Mouse (Mus musculus) erythroblast, embryonic 14.5 days (primary cell): ENCODE results near the gene Fkbp5. TPM values are rescaled to one million over a fixed set of nuclear protein-coding genes. Genes with fewer than 3 reads are reported as not detected.
"Not testable (repeated sequence)": the region's sequence is repeated elsewhere in the genome, so short reads cannot be mapped to it uniquely, and the experiment has no call there.

Source experiments
- H3K27me3 ChIP-seq: 2 replicates; pipeline ENCODE4 v1.6.1; 2012; ENCODE audit warnings: inconsistent platforms; ENCODE audit not compliant: control insufficient read depth
- H3K36me3 ChIP-seq: 2 replicates; pipeline ENCODE4 v1.6.1; 2012; ENCODE audit warnings: mild to moderate bottlenecking, inconsistent platforms; ENCODE audit not compliant: control insufficient read depth
- H3K4me1 ChIP-seq: 2 replicates; pipeline ENCODE4 v1.6.1; 2012; ENCODE audit warnings: inconsistent platforms; ENCODE audit not compliant: control insufficient read depth
- H3K4me3 ChIP-seq: replicated peaks from 2 replicates; pipeline ENCODE3; 2012; ENCODE audit warnings: moderate library complexity, mild to moderate bottlenecking, inconsistent platforms
- H3K9me3 ChIP-seq: 2 replicates; pipeline ENCODE4 v1.6.1; 2012; ENCODE audit warnings: low read length, inconsistent platforms, mixed read lengths; ENCODE audit not compliant: control insufficient read depth
- GATA1 ChIP-seq: IDR thresholded peaks from 2 replicates; pipeline ENCODE4 v1.6.1; 2012; ENCODE audit warnings: low read length, inconsistent platforms, mixed read lengths
- TAL1 ChIP-seq: IDR thresholded peaks from 3 replicates; pipeline ENCODE4 v1.6.1; 2012; ENCODE audit warnings: low read length, inconsistent platforms, mixed read lengths
- polyA plus RNA-seq: library from polyadenylated mRNA; stranded (reverse); fragments of >175 nt; gene quantifications from 2 replicates; pipeline ENCODE4 v1.2.3, GENCODE M21; 2012

The Fkbp5 gene
- polyA plus RNA-seq, 1 experiment = 0.32 TPM

GRCm38 (mm10) chr17:28369056-28369455 lies 148.3 kb downstream of the Fkbp5 start:
- H3K4me3 ChIP-seq = no peak overlapping the region
- peaks cover 8% of the 10 kb centered on the region for H3K4me1 ChIP-seq
- no peaks in the 10 kb centered on the region for H3K36me3 ChIP-seq
- peaks cover 28% of the 10 kb centered on the region for H3K27me3 ChIP-seq
- TF ChIP-seq TAL1 (no peak), GATA1 (no peak)
- H3K9me3 ChIP-seq = no peaks in the 10 kb centered on the region

DNA sequence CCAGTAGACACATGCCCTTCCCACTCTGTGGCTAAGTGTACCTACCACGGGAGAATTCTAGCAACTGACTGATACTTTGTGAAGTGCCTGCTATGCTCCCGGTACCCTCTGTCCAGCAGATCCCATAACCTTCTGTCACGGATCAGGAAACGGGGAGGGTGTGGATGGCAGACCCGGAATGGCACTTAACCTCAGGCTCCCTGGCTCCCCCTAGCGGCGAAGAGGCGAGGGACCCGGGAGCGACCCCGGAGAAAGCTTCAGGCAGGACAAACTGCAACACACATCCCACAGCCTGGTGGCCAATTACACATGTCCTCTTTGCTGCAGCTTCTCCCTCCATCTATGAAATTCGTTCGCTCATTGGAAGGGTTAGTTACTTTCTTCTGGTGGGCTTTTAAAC lies 148.9 kb downstream of the Fkbp5 start:
- Histone ChIP-seq H3K36me3 (no peaks in the 10 kb centered on the region), H3K4me3 (no peak overlapping the region)
- no peak for TF ChIP-seq TAL1
- TF ChIP-seq GATA1 = no peak

DNA sequence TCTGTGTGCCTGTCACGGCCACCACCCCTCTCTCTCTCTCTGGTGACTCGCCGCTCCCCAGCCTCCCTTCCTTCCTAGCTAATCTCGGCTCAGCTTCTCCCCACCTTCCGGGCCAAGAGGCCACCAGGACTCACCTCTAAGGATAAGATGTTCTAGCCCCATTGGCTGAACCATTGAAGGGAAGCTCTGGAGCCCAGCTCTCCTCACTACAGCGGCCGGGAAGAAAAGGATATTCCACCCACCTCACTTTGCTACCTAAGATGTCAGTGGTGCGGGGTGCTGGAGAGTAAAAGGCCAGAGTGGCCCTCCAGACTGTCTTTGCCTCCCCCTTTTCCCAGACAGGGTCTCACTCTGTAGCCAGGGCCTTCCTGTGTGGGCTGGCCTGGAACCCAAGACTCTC lies 152.2 kb downstream of the Fkbp5 start, which contains the start of gene Tulp1:
Tulp1 (minus strand) TSS at position 101 of the 400 bp plus-strand sequence.
- Histone ChIP-seq H3K4me1 (peaks cover 5% of the 10 kb centered on the region), H3K9me3 (no peaks in the 10 kb centered on the region), H3K27me3 (peaks cover 64% of the 10 kb centered on the region), H3K36me3 (no peaks in the 10 kb centered on the region), H3K4me3 (no peak within 1 kb of the TSS)
- TF ChIP-seq TAL1 (no peak), GATA1 (no peak)

More for the DNA sequence above, 148.9 kb downstream of the Fkbp5 start:
- H3K9me3 ChIP-seq = no peaks in the 10 kb centered on the region
- peaks cover 30% of the 10 kb centered on the region for H3K27me3 ChIP-seq
- peaks cover 5% of the 10 kb centered on the region for H3K4me1 ChIP-seq

DNA sequence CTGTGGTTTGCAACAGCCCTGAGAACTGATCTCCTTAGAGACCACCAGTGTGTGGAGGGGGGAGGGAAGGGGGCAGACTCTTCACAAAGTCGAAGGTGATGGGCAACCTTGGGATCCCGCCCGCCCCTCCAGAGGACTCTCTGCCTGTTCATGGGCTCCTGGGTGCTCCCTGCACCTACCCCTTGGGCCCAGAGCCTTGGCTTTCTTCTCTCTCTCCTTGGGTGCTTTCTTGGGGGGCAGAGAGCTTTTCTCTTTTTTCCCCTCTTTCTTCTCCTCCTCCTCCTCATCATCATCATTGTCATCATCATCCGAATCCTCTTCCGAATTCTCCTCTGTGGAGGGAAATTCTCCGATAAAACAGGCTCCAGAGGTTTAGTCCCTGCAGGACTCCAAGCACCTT lies 153.8 kb downstream of the Fkbp5 start:
- TF ChIP-seq TAL1 (no peak), GATA1 (no peak)
- Histone ChIP-seq H3K9me3 (no peaks in the 10 kb centered on the region), H3K27me3 (peaks cover 80% of the 10 kb centered on the region), H3K4me1 (peaks cover 5% of the 10 kb centered on the region), H3K36me3 (no peaks in the 10 kb centered on the region), H3K4me3 (no peak overlapping the region)

GRCm38 (mm10) chr17:28362653-28363292 lies 154.6 kb downstream of the Fkbp5 start:
- Histone ChIP-seq H3K27me3 (peaks cover 86% of the 10 kb centered on the region), H3K4me3 (no peak overlapping the region), H3K4me1 (peaks cover 2% of the 10 kb centered on the region; the same call in 1 of the 2 replicates), H3K9me3 (no peaks in the 10 kb centered on the region), H3K36me3 (no peaks in the 10 kb centered on the region)
- TF ChIP-seq GATA1 (no peak), TAL1 (no peak)

DNA sequence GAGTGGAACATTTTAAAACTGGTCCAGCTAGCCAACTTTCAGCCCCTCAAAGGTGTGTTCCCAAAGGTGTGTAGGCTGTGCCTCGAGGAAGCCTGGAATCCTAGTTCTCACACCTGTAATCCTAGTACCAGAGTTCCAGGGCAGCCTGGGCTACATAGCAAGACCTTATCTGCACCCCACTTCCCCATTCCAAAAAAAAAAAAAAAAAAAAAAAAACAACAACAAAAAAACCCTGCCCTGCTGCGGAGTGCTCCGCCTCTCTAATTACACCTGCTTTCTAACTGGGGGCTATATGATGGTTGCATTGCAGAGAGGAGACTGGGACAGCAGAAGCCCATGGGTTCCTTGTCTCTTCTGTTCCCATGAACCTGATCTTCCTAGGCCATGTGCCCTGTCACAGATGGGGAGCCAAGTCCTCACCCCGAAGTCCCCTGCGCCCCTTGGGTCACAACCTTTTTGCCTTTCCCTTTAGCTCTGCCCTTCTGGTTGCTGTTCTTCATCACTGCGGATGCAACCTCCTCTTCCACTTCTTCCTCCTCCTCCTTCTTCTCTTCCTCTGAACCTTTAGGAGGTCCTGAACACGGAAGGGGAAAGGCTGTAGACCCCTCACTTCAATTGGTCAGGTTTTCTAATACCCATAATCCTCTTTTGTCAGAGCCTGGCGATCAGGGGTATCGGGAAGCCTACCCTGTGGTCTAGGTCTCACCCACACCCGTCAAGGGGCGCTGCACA lies 155.2 kb downstream of the Fkbp5 start:
- no peaks in the 10 kb centered on the region for H3K36me3 ChIP-seq
- TF ChIP-seq GATA1 (no peak), TAL1 (no peak)
- H3K27me3 ChIP-seq = peaks cover 85% of the 10 kb centered on the region
- no peaks in the 10 kb centered on the region for H3K9me3 ChIP-seq
- no peak overlapping the region for H3K4me3 ChIP-seq
- H3K4me1 ChIP-seq = peaks cover 2% of the 10 kb centered on the region; the same call in 1 of the 2 replicates

GRCm38 (mm10) chr17:28360531-28361277 lies 156.6 kb downstream of the Fkbp5 start:
- TF ChIP-seq TAL1 (no peak), GATA1 (no peak)
- Histone ChIP-seq H3K36me3 (no peaks in the 10 kb centered on the region), H3K27me3 (peaks cover 79% of the 10 kb centered on the region), H3K9me3 (no peaks in the 10 kb centered on the region), H3K4me1 (peaks cover 2% of the 10 kb centered on the region; the same call in 1 of the 2 replicates), H3K4me3 (no peak overlapping the region)

DNA sequence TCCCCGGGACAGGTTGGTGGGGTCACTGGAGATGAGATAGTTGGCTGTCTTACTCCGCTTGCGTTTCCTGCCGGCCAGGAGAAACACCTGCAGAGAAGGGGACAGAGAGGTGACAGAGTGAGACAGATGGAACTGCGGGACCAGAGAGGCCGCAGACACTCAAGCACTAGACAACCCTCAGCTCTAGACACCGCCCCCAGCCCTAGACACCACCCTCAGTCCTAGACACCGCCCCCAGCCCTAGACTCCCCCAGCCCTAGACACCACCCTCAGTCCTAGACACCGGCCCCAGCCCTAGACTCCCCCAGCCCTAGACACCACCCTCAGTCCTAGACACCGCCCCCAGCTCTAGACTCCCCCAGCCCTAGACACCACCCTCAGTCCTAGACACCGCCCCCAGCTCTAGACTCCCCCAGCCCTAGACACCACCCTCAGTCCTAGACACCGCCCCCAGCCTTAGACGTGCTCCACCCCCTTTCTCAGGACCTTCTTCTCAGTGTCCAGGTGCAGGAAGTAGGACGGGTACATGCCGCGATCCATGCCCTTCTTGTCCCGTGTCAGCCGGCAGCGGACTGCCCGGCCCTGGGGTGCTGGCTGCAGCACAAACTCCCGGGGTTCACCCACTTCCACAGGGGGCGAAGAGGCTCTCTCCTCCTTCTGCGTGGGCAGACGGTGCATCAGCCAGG lies 158.6 kb downstream of the Fkbp5 start:
- H3K27me3 ChIP-seq = peaks cover 60% of the 10 kb centered on the region

More for the DNA sequence above, 158.6 kb downstream of the Fkbp5 start:
- H3K4me3 ChIP-seq, H3K9me3 ChIP-seq, H3K36me3 ChIP-seq, H3K4me1 ChIP-seq: not testable (repeated sequence)
